Mouse (Mus musculus) erythroblast, embryonic 14.5 days (primary cell): ENCODE measurements around the gene Ap1b1.

Experiments used
- GATA1 ChIP-seq: IDR thresholded peaks from 2 replicates; pipeline ENCODE4 v1.6.1; 2012; ENCODE audit warnings: low read length, inconsistent platforms, mixed read lengths
- TAL1 ChIP-seq: IDR thresholded peaks from 3 replicates; pipeline ENCODE4 v1.6.1; 2012; ENCODE audit warnings: low read length, inconsistent platforms, mixed read lengths

DNA sequence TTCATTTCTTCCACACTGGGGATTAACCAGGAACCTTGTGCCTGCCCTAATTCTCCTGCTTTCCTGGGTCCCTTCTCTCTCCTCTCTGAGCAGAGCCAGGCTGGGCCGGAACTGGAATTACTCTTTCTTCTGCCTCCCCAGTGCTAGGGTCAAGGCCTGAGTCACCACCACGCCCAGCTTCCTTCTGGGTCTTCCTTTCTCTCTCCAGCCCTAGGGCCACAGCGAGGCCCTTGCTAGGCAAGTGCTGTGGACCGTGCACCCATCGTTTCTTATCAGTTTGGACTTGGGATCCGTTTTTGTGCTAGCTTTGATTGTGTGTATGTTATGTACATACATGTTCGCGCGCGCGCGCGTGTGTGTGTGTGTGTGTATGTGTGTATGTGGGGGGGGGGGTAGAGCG lies 67.5 kb downstream of the Ap1b1 start:
- TF ChIP-seq TAL1 (no peak), GATA1 (no peak)
